Mouse (Mus musculus) liver, postnatal 0 days (tissue): Measurements from ENCODE around the gene Tmem53.

ENCODE experiments used
- CTCF ChIP-seq: sonication (generic); IDR thresholded peaks from 2 replicates; pipeline ENCODE4 v1.5.1; 2016; ENCODE audit warnings: antibody characterized with exemption, low read depth
- EP300 ChIP-seq: IDR thresholded peaks from 2 replicates; pipeline ENCODE4 v1.6.1; 2016; ENCODE audit warnings: antibody characterized with exemption, low read depth, mild to moderate bottlenecking

GRCm38 (mm10) chr4:117288277-117288926, 36.7 kb downstream of the Tmem53 start:
- TF ChIP-seq CTCF (no peak), EP300 (no peak)
